Mouse (Mus musculus): ENCODE results near the gene Cfap61.

Gene Cfap61

DNA sequence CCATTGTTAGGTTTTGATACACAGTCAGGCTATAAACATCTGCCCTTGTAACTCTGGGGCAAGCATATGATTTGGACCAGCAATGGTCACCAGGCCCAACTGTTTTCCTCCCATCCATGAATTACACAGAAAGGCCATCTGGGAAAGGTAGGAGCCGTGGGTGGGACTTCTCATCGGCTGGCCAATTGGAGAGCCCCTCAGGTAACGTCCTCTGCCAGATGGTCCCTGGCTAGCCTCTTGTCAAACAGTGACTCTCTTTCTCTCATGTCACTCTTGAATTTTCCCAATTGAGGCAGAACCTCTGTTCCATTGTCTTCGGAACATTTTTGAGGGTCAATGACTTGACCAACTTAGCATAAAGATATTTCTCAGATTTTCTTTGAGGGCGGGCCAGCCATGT is 213.2 kb downstream of the Cfap61 start:
- DNase-seq (ENCODE audit: low spot score in 2 of 2), result no peak

DNA sequence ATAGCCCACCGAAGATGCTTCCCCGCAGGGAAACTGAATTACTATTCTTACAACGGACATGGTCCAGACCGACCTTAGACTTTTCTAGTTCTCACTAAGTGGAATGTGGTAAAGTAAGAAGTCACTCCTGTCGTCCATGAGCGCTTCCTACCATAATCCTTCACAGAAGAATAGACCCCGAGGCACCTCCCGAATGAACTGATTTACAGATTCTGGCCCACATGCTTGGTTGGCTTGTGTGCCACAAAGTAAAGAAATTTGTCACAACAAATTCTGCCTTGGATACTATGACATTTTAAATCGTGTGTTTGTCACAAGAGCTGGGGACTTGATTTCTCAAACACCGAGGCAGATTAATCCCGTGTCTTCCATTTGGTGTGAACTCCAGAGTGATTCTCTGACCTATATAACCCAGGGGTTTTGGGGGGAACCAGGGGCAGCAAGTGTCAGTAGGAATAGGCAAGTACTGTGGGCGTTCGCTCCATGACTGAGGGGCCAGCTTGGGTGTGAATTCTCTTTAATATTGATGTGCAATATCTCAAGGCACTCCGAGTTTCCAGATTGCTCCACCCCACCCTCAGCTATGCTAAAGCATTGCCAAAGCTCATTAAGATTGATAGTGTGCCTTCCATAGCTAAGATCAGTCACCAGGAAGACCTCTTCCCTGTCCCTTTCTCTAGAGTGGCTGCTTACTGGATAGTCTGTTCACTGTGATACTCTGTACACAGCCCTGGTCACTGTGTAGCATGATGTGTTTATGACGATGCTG is 214.8 kb downstream of the Cfap61 start:
- DNase-seq (ENCODE audit: low spot score in 2 of 2), result no peak

DNA sequence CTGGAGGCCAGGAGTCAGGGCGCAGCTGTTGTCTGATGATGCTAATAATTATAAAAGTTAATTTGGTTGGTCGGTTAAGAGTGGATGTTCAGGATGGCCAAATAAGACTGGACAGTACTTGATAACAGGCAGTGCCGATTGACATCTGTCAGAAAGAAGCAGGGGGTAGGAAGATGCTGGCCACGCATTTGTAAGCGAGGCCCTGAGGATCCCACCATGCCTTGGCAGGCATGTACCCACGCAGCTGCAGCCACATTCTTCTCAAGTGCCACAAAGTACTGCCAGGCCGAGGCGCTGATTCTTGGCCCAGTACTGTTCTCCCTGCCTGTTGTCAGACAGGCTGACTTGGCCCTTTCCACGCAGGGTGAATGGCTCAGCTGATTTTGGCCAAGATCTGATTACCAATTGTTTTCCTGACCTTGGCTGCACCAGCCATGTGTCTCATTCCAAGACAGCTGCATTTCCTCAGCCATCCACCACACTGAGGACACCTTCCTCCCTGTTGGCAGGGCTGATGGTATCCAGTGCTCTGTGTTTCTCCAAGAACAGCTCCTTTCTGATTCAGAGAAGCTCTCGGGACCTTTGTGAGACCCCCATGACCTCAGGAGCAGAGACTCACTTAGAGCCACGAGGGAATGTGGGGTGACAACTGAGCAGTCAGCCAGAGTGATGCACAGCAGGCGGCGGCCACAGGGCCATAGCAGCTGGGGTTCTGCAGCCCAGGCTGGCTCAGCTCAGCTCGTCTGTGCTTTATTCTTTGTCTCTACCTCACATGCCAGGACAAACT is 233.6 kb downstream of the Cfap61 start:
- peak; percentile 36 to 39 for DNase-seq (ENCODE audit: low spot score in 2 of 2)

DNA sequence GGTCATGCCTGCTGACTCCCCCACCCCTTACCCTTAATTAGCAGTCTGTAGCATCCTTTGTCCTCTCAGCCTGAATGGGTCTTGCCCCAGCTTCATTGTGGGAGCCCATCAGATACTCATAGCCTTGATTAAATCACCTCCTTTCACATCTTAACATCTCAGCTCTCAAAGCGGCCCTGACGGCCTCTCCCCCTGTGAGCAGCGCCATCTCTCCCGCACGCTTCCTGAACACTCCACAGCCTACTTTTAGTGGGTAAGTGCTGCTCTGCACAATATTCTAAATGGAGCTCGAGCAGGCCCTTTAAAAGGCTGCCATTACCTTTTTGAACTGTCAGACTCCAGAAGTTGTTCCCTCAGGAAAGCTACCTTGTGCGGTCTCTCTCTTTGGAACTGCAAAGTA is 234.9 kb downstream of the Cfap61 start:
- DNase-seq (ENCODE audit: low spot score in 2 of 2), result no peak

DNA sequence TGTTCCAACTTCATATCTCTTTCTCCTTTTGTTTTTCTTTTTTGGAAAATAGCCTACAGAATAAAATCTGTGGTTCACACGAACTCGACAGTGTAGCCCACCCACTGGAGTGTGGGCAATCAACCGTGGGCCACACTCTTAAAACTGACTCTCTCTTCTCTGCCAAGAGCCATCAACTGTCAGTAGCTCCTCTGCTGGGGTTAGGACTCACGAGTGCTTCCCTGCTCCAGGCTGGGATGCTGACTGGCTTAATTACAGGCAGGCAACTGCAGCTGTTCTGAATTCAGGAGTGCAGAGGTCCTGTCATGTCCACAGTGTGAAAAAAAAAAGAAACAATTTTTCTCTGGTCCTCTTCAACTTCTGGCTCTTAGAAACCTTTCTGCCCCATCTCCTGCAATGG is 237.5 kb downstream of the Cfap61 start:
- no peak for DNase-seq (ENCODE audit: low spot score in 2 of 2)

DNA sequence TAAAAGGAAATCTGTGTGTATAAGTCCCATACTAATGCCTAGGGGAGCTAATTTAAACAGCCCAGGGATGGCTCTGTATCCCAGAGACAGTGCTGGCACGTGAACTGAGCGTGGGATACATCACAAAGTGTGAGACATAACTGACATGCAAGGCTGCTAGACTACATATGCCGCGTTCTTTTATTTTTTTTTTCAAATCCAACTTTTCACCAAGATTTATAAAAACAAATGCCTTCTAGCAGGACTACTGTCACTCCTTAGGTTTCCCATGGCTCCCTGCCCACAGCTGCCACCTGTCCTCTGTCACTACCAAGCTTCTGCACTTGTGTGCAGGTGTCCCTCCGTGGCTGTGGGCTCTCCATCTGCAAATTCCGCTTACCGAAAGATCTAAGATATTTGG is 239.6 kb downstream of the Cfap61 start:
- no peak for DNase-seq (ENCODE audit: low spot score in 2 of 2)

DNA sequence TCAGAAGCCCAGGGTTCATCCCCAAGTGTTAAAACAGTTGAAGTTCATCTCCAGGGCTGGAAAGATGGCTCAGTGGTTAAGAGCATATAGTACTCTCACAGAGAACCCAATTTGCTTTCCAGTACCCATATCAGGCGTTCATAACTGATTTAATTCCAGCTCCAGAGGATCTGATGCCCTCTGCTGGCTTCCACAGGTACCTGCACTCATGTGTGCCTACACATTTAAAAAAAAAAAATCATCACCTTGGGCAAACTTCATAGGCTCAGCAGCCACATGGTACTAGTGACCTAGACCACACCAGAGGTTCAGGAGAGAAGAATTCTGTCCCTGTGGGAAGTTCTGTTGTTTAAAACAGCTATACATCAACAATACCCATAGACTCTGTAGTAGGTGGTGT is 244.1 kb downstream of the Cfap61 start:
- DNase-seq (ENCODE audit: low spot score in 2 of 2), result no peak

DNA sequence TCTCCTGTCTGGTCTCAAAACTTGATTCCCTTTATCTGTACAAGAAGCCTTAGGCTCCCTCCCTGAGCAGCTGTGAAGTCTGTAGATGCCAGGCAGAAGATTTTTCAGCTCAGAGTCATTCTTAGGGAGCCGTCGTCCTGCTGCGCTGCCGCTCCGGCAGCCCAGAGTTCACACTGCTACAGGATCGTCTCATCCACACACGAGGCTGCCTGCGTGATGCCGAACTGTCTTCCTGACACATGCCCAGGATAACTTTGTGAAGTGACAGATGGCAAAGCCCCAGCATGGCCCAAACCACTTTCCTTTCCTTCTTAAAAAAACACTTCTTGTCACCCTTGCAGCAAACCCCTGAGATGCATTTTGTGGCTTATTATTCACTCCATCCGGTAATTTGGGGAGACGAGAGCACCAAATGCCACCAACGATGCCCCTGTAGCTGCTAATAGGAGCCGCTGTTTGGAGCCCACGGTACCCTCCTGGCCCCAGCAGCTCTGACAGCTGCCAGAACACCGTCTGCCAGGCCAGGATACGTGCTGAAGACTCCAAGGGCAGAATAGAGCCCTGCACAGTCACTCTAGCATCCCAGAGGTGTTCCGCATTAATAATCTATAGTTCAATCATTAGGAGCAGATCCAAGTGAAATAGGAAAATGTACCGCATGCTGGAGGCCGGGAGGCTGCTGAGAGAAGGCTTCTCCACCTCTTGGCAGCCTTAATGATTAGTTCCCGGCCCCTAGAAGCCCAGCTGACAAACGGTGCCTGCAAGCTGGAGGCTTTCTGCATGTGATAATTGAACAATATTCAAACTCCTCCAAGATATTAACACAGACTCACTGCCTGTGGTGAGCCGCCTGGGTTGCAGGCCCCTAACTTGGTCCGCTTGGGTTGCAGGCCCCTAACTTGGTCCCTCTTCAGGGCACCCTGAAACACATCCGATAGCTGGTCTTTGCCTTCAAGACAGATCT is 249.5 kb downstream of the Cfap61 start:
- no peak for DNase-seq (ENCODE audit: low spot score in 2 of 2)

DNA sequence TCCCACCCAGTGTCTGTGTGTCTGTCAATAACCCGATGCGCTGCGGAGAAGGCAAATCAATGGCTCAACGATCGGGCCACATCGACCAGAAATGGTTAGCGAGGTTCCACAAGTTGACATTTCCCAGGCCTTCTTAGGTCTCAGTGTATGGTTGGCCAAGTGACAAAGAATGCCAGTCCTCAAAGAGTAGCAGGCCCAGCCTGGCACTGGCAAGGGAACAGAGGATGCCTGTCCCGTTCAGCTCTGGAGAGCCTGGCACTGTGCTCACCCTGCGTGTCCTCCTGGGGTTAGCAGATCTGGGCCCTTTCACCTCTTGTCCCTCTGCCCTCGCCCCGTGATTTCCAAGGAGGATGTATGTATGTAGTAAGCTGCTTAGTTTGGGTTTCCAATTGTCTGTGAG is 261.5 kb downstream of the Cfap61 start:
- peak; percentile 14 to 18 for DNase-seq (ENCODE audit: low spot score in 2 of 2)

DNA sequence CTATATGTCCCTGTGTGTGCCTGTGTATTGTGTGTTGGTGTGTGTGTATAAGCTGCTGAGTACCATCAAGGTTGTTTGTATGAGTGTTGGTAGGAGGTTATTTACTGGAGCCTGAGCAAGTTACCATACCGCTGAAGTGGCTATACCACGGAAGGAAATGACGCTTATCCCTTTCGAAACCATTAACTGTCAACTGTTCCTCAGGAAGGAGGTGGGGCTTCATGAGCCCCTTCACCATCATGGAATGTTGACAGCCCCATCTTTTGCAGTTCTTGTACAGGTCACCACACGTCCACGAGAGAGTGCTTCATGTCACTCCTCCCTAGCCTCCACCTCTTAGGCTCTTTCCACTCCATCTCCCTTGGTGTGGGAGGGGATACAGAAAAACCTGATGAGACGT is 263.4 kb downstream of the Cfap61 start:
- DNase-seq (ENCODE audit: low spot score in 2 of 2), result no peak

DNA sequence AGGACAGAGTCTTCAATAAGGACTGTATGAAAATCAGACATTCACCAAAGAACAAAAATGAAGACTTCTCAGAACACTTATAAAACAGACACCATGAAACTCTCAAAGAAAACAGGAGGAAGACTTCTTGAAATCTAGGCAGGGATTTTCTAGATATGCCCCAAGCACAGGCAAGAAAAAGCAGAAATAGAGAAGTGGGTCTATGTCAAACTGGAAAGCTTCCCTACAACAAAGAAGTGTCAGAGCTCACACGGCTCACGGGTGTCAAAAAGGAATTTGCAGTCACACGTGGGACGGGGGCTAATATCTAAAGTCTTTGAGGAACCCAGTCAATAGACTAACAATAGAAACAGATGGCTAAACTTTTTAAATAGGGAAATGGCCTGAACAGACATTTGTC is 276.4 kb downstream of the Cfap61 start:
- DNase-seq (ENCODE audit: low spot score in 2 of 2), result no peak

DNA sequence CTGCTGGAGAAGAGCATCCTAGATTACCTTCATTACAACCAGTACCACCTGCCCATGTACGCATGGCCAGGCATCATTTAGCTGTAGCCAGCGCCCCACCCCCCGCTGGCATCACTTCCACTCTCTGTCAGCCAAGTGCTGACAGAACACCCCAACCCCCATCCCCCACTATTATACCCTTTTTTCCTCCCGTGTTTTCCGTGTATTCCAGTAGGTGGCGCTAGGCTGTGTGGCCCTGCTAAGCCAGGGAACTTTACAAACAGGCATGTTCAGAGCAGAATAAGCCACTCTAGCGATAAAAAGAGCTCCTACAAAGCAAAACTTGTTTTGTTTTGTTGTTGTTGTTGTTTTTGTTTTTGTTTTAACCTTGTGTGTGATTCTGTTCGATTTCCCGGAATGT is 280.1 kb downstream of the Cfap61 start:
- DNase-seq (ENCODE audit: low spot score in 2 of 2), result peak in 1 of 2 experiments; percentile 17

DNA sequence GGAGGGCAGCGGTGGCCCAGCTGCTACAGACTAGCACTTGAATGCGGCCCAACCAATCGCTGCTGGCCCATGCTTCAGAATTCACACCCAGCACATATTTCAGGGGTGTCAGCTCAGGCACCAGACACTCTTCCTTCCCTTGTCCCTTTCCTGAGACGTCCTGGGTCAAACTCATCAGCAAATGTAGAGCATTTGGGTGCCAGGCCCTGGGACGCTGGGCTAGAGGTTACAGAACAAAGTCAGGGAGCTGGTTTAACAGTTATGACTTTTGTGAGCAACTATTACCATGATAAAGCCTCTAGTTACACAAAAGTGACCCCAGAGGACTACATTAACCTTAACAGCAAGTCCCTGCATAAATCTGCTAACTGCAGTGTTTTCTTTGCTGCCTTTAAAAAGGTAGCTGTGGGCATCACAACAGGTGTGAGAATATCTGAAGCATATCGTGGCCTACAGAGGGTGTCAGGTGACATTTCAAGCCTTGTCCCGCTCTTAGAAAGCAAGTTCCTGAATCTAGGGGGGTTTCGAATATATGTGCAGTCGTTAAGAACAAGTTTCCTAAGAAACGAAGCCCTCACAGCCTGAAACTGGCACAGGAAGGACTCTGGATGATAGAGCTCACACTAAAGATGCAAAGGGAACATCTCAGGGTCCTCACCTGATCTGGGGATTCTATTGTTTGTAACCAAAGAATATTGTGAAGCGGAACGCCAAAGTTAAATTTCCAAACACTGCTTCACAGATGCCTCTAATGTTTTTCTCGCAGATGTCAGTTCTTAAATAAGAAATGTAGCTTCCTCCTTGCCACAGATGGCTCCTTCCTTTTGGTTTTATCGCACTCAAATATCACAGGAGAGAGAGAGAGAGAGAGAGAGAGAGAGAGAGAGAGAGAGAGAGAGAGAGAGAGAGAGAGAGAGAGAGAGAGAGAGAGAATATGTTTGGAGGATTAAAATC is 281.8 kb downstream of the Cfap61 start:
- no peak for DNase-seq (ENCODE audit: low spot score in 2 of 2)

DNA sequence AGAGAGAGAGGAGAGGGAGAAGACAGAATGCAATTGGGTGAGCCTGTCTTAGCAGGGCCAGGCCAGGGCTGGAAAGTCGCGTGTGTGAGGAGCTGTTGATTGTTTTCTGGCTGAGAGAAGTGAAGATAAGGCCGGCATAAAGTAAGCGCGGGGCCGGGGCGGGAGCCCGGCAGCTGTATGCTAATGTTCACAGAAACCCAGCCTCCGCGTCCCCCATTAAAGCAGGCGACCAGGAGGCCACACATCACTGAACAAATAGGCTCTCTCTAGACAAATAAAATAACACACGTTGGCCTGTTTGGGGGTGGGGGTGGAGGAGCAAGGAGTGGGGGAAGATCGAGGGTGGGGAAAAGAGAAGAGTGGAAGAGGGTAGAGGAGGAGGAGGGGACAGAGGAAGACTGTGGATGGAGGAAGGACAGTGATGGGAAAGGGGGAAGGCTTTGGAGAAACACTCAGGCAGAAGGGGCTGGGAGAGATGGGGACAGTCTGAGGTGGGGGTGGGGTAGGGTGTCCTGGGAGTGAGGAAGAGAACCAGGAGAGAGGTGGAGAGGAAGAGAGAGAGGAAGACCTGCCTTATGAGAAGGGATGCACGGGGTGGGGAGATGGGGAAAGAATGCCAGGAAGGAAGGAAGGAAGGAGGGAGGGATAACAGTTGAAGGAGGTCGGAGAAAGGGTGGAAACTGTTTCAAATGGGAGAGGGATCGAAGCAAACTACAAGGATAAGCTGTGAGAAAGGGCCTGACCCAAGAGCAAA is 282.8 kb downstream of the Cfap61 start:
- no peak for DNase-seq (ENCODE audit: low spot score in 2 of 2)

DNA sequence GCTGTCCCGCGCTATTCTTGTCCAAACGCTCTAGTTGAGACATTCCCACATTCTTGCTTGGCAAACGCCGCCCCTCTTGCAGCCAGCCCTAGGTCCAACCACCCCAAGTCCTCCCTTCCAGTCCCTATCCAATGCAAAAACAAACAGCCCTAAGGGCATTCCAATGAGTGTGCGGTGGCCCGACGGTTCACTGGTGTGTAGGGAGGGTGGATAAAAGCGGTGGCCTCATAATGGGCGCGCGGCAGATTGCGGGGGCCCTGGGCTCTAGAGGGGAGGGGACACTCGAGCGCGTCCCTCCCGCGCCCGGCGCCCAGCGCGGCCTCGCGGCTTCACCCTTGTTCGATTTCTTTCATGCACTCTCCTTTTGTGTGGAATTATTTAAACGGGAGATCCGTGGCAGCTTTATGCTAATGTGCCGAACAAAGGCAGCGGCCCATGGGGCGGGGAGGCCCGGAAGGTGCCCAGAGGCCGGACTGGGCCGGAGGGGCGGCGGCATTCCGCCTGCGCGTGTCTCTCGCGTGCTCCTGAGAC is 283.6 kb downstream of the Cfap61 start:
- no peak for DNase-seq (ENCODE audit: low spot score in 2 of 2)

DNA sequence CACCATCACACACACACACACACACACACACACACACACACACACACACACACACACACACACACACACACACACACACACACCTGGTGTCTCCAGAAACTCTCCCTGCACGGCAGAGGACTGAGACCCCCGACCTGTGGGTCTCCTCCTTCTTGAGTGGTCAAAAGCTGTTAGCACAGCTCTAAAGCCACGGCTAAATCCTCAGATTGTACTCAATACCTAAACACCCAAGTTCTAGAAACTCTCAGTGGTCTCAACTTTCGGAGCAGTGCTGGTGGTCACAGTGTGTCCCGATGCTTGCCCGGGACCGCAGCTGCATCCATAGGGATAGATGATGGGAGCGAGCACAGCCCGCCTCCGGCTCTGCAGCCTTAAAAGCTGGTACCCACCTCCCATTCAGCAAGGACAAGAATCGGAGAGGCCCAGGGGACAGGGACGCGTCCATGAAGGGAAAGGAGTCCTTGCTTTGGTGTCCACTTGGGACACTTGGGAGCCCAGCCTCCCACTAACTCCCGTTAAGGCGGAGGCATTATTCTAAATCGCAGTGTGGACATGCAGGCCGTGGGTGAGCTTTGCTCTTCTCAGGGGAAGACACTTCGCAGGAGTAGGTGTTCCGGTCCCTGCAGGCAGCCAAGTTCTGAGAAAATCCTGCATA is 284.4 kb downstream of the Cfap61 start:
- no peak for DNase-seq (ENCODE audit: low spot score in 2 of 2)

DNA sequence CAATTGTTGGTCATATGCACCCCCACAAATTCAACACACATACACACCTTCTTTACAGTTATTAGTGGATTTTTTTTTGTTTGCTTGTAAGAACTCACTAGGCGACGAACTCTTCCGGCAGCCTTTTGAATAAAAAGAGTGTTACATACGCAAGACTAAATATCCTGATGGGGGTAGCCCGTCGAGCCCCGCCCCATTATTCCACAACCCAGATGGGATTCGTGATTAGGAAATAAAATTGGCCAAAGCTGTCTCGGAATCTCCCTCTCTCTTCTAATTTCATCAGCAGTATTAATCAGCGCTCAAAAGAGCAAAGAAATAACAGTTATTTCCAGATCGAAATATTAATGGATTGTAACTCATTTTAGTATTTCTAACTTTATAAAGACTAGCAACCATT is 285.2 kb downstream of the Cfap61 start:
- DNase-seq (ENCODE audit: low spot score in 2 of 2), result no peak

DNA sequence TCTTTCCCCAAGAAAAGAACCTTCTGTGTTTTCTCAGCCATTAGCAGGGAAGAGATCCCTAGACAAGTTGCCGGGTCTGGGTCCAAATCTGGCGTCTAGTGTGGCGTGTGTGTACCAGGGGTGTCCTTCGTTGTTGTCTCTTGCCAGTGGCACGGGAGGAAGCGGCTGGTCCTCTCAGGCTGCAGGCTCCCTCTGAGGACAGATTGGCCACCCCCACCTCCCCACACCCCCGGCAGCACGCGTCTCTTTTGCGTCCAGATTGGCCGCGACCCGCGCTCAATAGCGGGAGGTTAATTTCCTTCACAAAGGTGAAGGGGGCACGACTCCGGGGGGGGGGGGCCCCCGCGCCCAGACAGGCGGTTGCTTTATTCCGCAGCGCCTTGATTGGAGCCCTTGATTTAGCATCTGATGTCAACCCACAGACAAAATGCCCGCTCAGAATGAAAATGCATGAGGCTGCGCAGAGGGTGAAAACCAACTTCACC is 286.0 kb downstream of the Cfap61 start:
- no peak for DNase-seq (ENCODE audit: low spot score in 2 of 2)

Data from heart, adult 9 months (tissue).